Mouse (Mus musculus) induced T-regulatory cell, adult 2 months (primary cell): ENCODE results near the gene Ccdc138.

Source experiments
- DNase-seq: peaks from one replicate; pipeline ENCODE4 v3.0.0-alpha.2; 2012; ENCODE audit warnings: low read depth

Ccdc138 gene

DNA sequence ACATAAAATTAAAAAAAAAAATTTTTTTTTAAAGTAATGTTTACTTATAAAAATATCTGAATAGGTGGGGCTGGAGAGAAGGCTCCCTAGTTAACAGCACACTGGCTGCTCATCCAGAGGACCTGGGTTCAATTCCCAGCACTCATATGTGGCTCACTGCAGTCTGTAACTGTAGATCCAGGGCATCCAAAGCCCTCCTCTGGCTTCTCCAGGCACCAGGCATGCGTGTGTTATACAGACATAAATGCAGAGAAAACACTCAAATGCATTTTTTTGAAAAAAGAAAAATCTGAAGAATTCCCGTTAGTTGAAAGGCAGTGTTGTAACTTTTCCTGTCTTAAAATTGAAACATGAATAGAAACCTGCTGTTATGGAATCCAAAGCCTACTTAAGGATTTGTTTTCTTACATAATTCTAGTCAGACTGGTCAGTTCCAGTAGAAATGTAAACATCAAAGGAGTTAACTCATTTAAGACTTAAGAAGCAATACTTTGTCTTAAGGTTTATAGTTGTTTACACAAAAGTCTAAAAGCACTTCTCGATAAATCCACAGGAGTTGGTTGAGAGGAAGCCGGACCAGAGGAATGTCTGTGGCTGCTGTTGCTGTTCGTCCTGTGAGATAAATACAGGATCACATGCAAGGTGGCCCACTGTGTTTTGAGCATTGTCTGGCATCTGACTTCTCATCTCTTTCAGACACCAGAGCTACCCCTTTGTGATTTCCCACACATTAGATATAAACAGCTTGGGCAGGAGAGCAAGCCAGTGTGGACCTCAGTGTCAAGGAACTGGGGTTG, 87.9 kb downstream of the Ccdc138 start:
- no peak for DNase-seq

DNA sequence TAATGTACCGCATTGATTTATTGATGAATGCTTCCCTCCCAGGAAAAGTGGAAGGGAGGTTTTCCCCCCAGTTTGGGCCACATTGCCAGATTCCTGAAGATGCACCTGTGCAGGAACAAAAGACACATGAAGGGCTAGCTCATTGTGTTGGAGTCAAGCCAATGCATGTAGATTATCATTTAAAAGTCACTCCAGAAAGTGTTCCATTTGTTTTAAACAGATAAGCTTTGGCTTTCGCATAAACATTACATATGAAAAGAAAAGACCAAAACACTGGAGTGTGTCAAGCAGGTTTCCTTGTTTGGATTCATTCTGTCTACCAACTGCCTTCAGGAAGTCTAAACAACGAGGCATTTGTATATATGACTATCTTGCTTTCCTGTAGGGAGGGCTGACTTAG, 96.7 kb downstream of the Ccdc138 start:
- DNase-seq, result no peak

DNA sequence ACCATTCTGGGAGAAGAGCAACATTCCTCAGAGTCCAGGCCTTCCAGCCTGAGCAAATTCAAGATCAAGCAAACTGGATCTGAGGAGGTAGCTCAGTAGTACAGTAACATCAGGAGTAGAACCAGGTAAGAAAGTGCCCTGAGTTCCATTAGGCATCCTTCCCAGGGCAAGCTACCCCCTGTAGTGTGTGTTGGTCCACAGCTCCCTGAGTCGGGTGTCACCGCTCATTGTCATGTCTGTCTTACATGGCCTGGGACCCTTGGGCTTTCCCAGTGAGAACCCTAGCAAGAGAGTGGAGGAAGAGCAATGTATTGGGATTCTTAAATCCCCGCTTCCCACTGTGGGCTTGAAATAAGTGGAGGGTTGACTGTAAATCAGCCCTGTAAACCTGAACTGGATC, 97.4 kb downstream of the Ccdc138 start:
- no peak for DNase-seq

DNA sequence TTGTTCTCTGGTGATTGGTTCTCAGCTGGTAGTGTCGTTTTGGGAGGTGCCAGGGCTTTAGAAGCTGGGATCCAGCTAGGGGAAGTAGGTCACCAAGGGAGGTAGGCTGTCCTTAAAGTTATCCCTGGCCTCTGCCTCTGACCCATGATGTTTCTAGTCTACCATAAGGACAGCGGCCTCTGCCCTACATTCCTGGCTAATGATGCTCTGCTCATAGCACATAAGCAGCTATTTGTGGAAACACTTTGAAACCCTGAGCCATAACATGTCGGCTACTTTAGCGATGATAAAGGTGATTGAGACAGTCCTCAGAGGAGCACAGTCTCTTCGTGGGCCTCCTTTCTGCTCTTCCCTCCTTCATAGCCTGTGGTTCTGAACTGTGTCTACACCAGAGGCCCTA, 98.1 kb downstream of the Ccdc138 start:
- DNase-seq, result no peak

DNA sequence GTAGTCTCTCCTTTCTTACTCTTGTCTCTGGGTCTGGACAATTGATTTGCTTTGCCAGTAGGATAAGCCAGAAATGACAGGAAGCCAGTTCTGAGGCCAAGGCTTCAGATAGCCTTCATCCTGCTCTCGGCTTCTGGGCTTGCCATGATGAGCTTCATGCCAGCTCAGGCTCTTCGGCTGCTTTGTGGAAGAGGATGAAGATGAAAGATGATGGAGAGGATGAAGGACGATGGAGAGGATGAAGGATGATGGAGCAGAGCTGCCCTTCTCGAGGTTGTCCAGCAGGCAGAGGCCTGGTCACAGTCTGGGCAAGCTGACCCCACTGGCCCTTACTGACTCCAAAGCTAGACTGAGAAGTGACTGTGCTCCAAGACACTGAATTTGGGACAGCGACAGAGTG, 102.4 kb downstream of the Ccdc138 start:
- DNase-seq, result no peak

DNA sequence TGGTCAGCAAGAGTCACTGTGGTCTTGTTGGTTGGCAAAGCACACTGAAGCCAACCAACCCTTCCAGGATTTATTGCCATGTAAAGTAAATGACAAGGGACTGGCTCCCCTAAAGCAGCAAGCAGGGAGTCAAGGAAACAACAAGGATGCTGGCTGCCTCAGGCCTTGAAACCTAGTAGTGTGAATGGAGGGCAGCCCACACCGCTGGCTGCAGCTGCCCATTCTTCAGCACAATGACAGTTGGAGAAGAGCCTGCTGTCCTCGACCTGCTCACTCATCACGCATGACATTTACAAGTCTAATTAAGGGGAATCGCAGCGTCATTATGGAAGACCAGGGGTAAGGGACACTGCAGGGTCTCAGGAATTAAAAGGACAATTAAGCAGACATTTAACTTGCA, 103.2 kb downstream of the Ccdc138 start:
- DNase-seq, result no peak

DNA sequence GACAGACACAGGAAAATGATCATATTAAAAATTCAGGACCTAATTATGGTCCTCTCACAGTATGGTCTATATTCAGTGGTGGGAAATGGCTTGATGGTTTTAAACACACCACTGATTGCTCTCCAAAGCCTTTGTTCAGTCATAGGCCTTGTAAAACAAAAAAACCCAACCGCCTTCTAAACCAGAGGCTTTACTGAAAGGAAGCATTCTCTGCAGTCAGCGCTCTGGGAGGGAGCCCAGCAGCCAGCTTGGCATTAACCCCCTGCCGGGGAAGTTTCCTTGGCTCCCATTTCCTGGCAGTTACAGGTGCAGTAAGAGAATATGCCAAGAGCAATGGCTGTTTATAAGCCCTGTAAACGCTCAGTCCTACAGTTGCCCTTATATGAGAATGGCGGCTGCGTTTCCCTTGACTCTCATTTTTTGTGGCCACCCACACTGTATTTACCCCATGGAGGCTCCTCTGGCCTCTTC, 103.7 kb downstream of the Ccdc138 start:
- DNase-seq, result no peak

DNA sequence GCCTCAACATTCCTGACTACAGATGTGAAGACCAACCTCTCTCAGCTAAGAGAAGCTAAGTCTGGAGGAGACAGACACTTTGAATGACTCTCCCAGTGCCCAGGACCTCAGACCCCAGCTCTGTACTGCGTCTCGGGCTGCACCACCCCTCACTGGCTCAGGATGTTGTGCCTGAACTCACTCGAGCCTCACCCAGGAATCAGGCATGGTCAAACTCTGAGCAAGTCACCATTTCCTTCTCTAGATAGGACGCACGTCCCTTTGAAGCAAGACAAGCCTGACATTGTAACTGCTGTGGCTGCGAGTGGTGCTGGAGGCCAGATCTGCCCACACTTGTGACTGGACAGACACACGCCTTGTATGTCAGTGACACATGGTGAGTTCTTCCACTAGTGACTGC, 104.2 kb downstream of the Ccdc138 start:
- DNase-seq, result no peak

DNA sequence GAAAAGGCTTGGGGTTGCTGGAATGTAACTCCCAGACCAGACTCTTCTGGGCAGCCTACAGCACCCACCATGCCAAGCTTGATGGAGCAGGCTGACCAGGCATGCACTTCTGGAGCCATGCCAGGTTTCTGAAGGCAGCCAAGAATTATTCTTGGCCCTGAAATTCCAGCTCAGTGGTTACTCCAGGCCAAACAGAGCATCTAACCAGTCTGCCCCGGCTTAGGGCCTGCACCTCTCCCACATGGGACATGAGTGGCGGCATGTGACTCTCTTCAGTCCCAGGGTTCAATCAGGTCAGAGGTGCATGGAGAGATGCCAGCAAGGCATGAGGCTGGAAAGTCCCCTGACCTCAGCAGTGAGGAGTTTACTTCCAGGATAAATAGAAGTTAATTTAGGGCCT, 107.0 kb downstream of the Ccdc138 start:
- DNase-seq, result no peak

DNA sequence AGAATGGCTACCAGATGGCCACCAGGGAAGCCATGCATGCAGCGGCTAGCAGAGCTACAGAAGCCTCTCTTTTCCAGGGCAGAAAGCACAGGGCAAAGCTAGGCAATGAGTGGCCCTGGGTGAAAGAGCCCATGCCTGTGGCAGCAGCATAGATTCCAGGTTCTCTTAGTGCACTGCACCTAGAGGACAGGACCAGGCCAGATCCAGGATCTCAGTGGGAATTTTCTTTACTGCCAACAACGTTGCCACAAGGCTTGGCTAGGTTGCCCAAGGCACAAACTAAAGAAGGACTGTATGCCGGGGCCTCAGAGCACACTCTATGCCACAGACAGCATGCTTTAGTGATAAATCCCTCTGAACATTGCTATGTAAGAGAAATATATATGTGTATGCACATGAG, 108.6 kb downstream of the Ccdc138 start:
- no peak for DNase-seq

DNA sequence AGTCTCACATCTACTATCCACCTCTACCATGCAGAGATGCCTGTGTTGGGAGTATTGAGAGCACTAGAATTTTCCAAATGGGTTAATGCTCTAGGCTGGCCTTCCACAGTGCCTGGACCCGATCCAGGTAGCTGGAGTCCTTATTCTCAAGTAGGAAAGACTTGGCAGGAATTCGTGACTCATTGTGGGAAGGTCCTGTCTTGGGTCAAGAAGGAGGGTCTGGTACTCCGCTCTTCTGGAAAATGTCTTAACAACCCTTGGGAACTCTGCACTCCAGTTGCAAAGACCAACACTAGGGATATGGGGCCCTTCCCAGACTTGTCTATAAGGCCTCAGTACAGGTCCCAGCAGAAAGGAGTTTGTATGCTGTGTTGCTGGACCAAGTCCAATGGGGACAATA, 111.1 kb downstream of the Ccdc138 start:
- no peak for DNase-seq

DNA sequence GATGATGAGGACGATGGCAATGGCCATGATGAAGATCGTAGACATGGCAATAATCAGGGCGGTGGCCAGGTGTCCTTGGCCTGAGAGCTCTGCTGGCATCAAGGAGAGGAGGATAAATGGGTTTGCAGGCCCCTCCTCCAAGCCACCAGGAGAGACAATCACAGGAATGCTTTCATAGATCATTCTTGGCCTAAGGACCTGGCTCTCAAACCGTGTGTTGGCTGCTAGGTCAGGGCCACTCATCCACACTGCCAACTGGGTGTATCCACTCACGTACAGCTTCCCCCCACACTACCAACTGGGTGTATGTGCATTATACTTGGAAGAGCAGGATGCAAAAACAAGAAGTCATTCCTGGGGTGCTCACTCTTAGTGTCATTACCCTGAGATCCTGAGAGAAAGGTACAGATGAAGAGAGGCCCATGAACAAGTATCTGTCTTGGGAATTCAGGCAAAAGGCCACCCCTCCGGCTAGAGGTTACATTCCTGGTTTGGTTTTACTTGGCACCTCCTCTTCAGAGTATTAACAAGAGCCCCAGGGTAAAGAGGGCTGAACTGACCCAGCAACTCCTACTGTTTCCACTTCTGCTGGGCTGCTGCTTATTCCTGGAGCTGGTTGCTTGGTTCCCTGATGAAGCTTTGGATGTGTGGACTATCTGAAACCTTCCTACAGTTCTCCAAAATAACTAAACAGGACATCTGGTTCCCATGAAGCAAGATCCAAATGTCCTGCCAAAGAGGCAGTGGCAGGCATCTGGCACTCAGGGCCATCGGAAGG, 112.9 kb downstream of the Ccdc138 start:
- no peak for DNase-seq

DNA sequence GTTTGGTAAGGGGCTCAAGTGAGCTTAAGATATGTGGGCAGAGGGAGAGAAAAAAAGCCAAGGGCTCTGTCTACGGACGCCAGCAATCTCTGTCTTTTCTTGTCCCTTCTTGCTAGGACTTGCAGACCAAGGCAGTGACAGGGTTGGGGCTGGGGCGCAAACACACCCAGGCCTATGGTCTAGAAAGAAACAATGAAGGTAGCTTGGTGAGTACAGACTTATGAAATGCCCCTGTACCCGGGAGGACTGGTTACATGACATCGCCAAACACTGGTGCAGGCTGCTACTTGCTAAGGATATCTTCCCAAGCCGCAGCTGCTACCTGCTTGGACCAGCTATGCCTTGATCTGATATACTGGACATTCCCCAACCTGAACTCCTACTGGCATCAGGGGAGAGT, 116.9 kb downstream of the Ccdc138 start:
- no peak for DNase-seq

DNA sequence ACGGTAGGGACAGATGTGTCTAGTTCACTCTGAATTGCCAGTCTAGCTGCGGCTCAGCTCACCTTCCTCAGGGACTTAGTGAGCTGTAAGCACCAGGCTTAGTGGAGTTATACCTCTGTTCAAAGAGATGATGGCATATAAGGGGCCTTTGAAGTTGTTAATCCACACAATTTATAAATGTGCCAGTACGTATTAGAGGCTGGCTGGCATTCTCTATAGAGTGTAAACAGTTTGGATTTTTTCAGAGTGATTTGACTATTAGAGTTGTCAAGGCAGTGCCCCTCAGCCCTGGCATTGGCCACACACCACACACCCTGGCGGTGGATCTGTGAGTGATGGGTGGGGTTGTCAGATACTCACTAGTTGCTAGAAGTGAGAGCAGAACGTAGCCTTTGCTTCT, 118.8 kb downstream of the Ccdc138 start:
- DNase-seq, result no peak

DNA sequence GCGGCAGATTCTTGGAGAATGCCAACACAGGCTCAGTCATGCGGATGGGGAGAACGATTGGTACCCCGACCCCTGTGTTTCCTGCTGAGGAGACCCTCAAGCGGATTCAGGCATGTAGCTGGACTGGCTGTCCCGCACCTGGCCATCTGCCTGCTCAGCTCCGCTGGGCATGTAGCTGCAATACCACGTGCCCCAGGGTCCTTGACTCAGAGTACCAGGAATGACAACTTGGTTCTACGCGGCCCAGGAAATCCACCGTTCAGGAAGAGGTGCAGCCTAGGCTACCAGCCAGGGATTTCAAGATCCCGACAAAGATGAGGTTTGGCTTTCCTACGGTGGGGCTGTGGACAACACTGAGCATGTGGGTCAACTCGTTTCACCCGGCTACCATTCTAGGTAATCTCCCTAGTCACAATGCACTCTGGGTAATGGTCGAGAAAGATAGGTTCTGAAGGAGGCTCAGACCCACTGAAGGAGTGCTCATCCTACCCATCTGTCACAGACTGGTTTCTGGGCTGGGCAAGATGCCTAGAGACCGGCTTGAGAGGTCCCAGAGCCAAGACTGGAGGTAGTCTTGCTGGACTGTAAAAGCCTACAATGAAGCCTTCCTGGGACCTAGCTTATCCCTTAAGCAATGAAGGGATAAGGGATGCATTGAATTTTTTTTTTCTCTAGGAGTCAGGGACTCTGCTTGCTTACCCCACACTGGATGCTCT, 120.9 kb downstream of the Ccdc138 start:
- no peak for DNase-seq

DNA sequence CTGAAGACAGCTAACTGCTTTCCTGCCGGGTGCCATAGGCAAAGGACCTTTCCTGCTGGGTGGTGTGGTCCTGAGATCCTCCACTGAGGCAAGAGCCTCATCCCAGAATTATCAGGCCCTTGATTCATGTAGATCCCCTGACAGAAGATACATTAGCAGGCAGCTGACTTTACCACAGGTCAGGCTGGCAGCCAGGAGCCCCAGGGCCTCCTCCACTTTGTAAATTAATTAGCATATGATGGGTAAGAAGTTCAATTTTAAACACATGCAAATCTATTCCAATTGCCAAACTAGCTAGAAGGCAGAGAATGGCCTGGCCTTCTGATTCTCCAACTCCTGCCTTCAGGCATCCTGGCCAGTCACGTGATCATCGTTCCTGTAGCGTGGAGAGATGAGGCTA, 121.5 kb downstream of the Ccdc138 start:
- DNase-seq, result no peak

DNA sequence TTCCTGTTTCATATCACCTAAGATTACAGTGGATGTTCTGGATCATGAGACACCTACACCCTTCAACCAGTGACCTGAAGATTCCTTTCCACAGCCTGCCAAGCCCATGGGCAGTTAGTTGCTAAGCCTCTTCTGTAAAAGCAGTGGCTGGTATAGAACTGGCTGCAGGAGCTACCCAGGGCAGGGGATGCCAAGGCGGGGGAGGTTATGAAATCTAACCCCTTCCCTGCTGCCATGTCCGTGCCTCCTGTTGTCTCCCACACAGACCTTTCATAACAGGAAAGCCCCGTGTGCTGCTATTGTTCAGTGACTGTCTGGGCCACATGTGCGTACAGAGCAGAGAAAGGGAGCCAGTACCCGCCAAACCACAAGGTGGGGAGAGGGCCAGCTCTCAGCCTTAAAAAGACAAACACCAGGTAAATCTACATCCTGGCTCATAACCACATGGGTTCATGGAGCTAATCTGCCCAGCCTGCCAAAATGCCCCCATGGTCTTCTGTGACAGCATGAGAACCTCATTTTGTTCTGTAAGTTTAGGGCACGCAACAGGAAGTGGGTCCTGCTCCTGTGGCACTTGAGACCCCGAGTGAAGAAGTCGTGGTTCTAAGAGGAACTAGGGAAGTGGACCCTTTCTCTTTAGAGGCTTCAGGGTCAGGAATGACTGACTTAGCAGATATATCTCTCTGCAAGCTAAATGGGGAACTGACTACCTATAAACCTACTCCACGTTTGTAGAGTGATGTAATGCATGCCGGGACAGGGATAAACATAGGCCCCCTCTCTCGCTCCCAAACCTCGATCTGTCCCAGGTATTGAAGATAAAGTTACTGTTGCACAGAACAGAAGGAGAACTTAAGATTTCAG, 127.3 kb downstream of the Ccdc138 start:
- DNase-seq, result peak; percentile 1
